In the genomic region with DNA sequence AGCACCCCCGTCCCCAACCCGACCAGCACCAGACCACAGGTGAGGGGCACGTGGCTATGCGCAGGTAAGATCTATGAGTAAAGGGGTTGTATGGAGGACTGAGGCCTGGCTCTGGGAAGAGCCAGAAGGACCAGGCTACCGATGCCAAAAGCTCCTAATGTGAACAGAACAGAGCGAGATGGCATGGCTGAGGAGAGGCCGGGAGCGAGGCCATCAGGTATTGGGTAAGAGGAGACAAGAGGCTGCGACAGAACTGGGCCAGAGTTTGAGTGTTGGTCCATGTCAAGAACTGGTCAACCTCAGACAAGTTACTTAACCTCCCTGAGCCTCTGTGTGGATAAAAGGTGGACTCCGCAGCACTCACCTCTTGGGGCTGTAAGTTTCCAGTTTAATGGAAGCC, we compare ENCODE assay signal across 12 mouse cellular contexts. TPM values are rescaled to one million over a fixed set of nuclear protein-coding genes. Genes with fewer than 3 reads are reported as not detected.
A peak's percentile ranks its signal among the peaks of the same experiment; 100 is the strongest.
DNase-seq lines count a peak whose midpoint lies in the region; ATAC-seq and TF ChIP-seq lines count a peak whose summit lies in the region.
"Had no signal": no experiment of that assay in that cellular context is flagged by ENCODE, and none has a peak within 500 bp of the region (broad histone marks: within the 10 kb centered on the region; RNA-seq: fewer than 3 reads in every experiment).

No protein-coding gene starts in this region.

- peak; percentile 67 for DNase-seq in adrenal gland, postnatal 14 days
- no peak for DNase-seq in adrenal gland, postnatal 25 days
- DNase-seq in kidney, adult 18-20 months, result no peak
- DNase-seq in cerebellum, adult 11-12 months, result no peak
- DNase-seq: spleen, adult 18-20 months had no signal

- peak overlapping the region; percentile 71; the same call in 1 of the 2 replicates for H3K27ac ChIP-seq in kidney, embryonic 14.5 days (ENCODE audit: low read depth, low read length)
- no peak overlapping the region for H3K27ac ChIP-seq in limb, embryonic 12.5 days

- H3K4me1 ChIP-seq in kidney, embryonic 14.5 days (ENCODE audit: control insufficient read depth, insufficient read depth, low read length), result no peaks in the 10 kb centered on the region
- peaks cover 88% of the 10 kb centered on the region for H3K4me1 ChIP-seq in E14TG2a.4 (replicated peaks; ENCODE audit: low read depth, low read length)
- peaks cover 6% of the 10 kb centered on the region; the same call in 1 of the 2 replicates for H3K4me1 ChIP-seq in limb, embryonic 12.5 days (replicated peaks)

- no peaks in the 10 kb centered on the region for H3K36me3 ChIP-seq in kidney, embryonic 14.5 days (ENCODE audit: control insufficient read depth, insufficient read depth, low read length)
- 0 out of 2 replicates have a peak, but pooled peaks cover 12% of the 10 kb centered on the region for H3K36me3 ChIP-seq in E14TG2a.4 (ENCODE audit: insufficient read depth, low read length)
- no peaks in the 10 kb centered on the region for H3K36me3 ChIP-seq in limb, embryonic 12.5 days

- 84% methylated on average over 10 of the region's 10 CpGs for WGBS in kidney, embryonic 14.5 days
- 85% methylated on average over 10 of the region's 10 CpGs for WGBS in limb, embryonic 12.5 days

- no peaks in the 10 kb centered on the region for H3K9me3 ChIP-seq in kidney, embryonic 14.5 days (ENCODE audit: control insufficient read depth, low read length)
- no peaks in the 10 kb centered on the region for H3K9me3 ChIP-seq in E14TG2a.4 (ENCODE audit: low read length)
- no peaks in the 10 kb centered on the region for H3K9me3 ChIP-seq in limb, embryonic 12.5 days

- no peak for ATAC-seq in kidney, embryonic 14.5 days (ENCODE audit: low FRiP score, low TSS enrichment)
- no peak for ATAC-seq in limb, embryonic 12.5 days (ENCODE audit: insufficient number of reproducible peaks, insufficient read depth, low FRiP score, low TSS enrichment, low read depth)
- ATAC-seq in granulocyte monocyte progenitor cell, adult 5-6 weeks (replicated peaks; ENCODE audit: poor library complexity, severe bottlenecking), result no peak
- ATAC-seq: Patski had no signal

- no peak overlapping the region for H3K9ac ChIP-seq in kidney, embryonic 14.5 days (ENCODE audit: low read depth, low read length)
- H3K9ac ChIP-seq in limb, embryonic 12.5 days (replicated peaks), result 0 out of 2 replicates have a peak overlapping the region, but pooled peaks have one; percentile 5

- peak overlapping the region; percentile 31; the same call in 1 of the 2 replicates for H3K4me2 ChIP-seq in kidney, embryonic 14.5 days (replicated peaks; ENCODE audit: low read depth, low read length)
- H3K4me2 ChIP-seq in limb, embryonic 12.5 days, result no peak overlapping the region

- H3K4me3 ChIP-seq in kidney, embryonic 14.5 days (ENCODE audit: low read length), result peak overlapping the region; percentile 21; the same call in 1 of the 2 replicates
- peak overlapping the region; percentile 71 for H3K4me3 ChIP-seq in E14TG2a.4 (replicated peaks; ENCODE audit: low read length)
- no peak overlapping the region for H3K4me3 ChIP-seq in limb, embryonic 12.5 days (replicated peaks)
- H3K4me3 ChIP-seq: erythroblast, embryonic 14.5 days had no signal

- no peaks in the 10 kb centered on the region for H3K27me3 ChIP-seq in kidney, embryonic 14.5 days (ENCODE audit: control insufficient read depth, insufficient read depth, low read length)
- H3K27me3 ChIP-seq in E14TG2a.4 (ENCODE audit: insufficient read depth, low read length), result peaks cover 16% of the 10 kb centered on the region
- H3K27me3 ChIP-seq in limb, embryonic 12.5 days, result 0 out of 2 replicates have a peak, but pooled peaks cover 4% of the 10 kb centered on the region

- no peak for TF ChIP-seq CTCF in E14TG2a.4 (conservative IDR thresholded peaks at IDR 0.05; ENCODE audit: low read length)

RNA-seq across cellular contexts. Expression of gene Nos3, which starts 0.4 kb away (rescaled TPM):
- total RNA-seq in adrenal gland, postnatal 14 days (2021), result 16.8 and 18.3 TPM in 2 replicates
- 8.3 and 8.7 TPM in 2 replicates for total RNA-seq in adrenal gland, postnatal 25 days (2021)
- polyA plus RNA-seq in kidney, embryonic 14.5 days (2014; fragmentation: Nextera tagmentation; extraction: Ambion mirVana), result 6.3 and 12.0 TPM in 2 replicates
- polyA plus RNA-seq in limb, embryonic 12.5 days (2016; fragmentation: Nextera tagmentation; extraction: Ambion mirVana), result 5.2 and 6.1 TPM in 2 replicates
- total RNA-seq in granulocyte monocyte progenitor cell, adult 5-6 weeks (2014; fragmentation: Nextera tagmentation), result 0.56 TPM in 1 of 2 replicates, not detected in the other
- total RNA-seq in granulocyte monocyte progenitor cell, adult 5-6 weeks (2017), result not detected in 2 replicates

RNA-seq across cellular contexts. Expression of gene Kcnh2, which starts 13.6 kb away (rescaled TPM):
- 10.7 and 11.1 TPM in 2 replicates for total RNA-seq in adrenal gland, postnatal 14 days (2021)
- 12.7 and 26.0 TPM in 2 replicates for total RNA-seq in adrenal gland, postnatal 25 days (2021)
- polyA plus RNA-seq in kidney, embryonic 14.5 days (2014; fragmentation: Nextera tagmentation; extraction: Ambion mirVana), result 4.6 and 5.7 TPM in 2 replicates
- polyA plus RNA-seq in limb, embryonic 12.5 days (2016; fragmentation: Nextera tagmentation; extraction: Ambion mirVana), result 4.9 and 5.4 TPM in 2 replicates
- not detected in 2 replicates for total RNA-seq in granulocyte monocyte progenitor cell, adult 5-6 weeks (2014; fragmentation: Nextera tagmentation)
- total RNA-seq in granulocyte monocyte progenitor cell, adult 5-6 weeks (2017), result not detected in 2 replicates
- polyA plus RNA-seq: erythroblast, embryonic 14.5 days had no signal

RNA-seq across cellular contexts. Expression of gene Atg9b, which starts 27.0 kb away (rescaled TPM):
- total RNA-seq in adrenal gland, postnatal 14 days (2021), result 0.41 and 0.60 TPM in 2 replicates
- total RNA-seq in adrenal gland, postnatal 25 days (2021), result 0.27 and 1.2 TPM in 2 replicates
- polyA plus RNA-seq in kidney, embryonic 14.5 days (2014; fragmentation: Nextera tagmentation; extraction: Ambion mirVana), result 1.1 and 1.3 TPM in 2 replicates
- 0.46 and 0.47 TPM in 2 replicates for polyA plus RNA-seq in limb, embryonic 12.5 days (2016; fragmentation: Nextera tagmentation; extraction: Ambion mirVana)
- total RNA-seq in granulocyte monocyte progenitor cell, adult 5-6 weeks (2014; fragmentation: Nextera tagmentation), result 1.8 and 4.0 TPM in 2 replicates
- 4.0 and 5.3 TPM in 2 replicates for total RNA-seq in granulocyte monocyte progenitor cell, adult 5-6 weeks (2017)

RNA-seq across cellular contexts. Expression of gene Abcb8, which starts 28.5 kb away (rescaled TPM):
- 80.9 and 92.2 TPM in 2 replicates for total RNA-seq in adrenal gland, postnatal 14 days (2021)
- 83.6 and 88.2 TPM in 2 replicates for total RNA-seq in adrenal gland, postnatal 25 days (2021)
- polyA plus RNA-seq in kidney, embryonic 14.5 days (2014; fragmentation: Nextera tagmentation; extraction: Ambion mirVana), result 44.9 and 55.0 TPM in 2 replicates
- polyA plus RNA-seq in limb, embryonic 12.5 days (2016; fragmentation: Nextera tagmentation; extraction: Ambion mirVana), result 41.6 and 42.9 TPM in 2 replicates
- total RNA-seq in granulocyte monocyte progenitor cell, adult 5-6 weeks (2014; fragmentation: Nextera tagmentation), result 17.6 and 56.8 TPM in 2 replicates
- total RNA-seq in granulocyte monocyte progenitor cell, adult 5-6 weeks (2017), result 14.4 and 23.9 TPM in 2 replicates

RNA-seq across cellular contexts. Expression of gene Asic3, which starts 48.2 kb away (rescaled TPM):
- total RNA-seq in adrenal gland, postnatal 14 days (2021), result 1.1 TPM in 1 of 2 replicates, not detected in the other
- total RNA-seq in adrenal gland, postnatal 25 days (2021), result 0.43 TPM in 1 of 2 replicates, not detected in the other
- 0.57 and 0.60 TPM in 2 replicates for polyA plus RNA-seq in kidney, embryonic 14.5 days (2014; fragmentation: Nextera tagmentation; extraction: Ambion mirVana)
- polyA plus RNA-seq in limb, embryonic 12.5 days (2016; fragmentation: Nextera tagmentation; extraction: Ambion mirVana), result 1.2 and 1.7 TPM in 2 replicates
- not detected in 2 replicates for total RNA-seq in granulocyte monocyte progenitor cell, adult 5-6 weeks (2014; fragmentation: Nextera tagmentation)
- total RNA-seq in granulocyte monocyte progenitor cell, adult 5-6 weeks (2017), result not detected in 2 replicates
- total RNA-seq: left cerebral cortex, postnatal 14 days had no signal
- polyA plus RNA-seq: erythroblast, embryonic 14.5 days had no signal

Comparison
In these comparisons a context has a peak if more than half of its experiments do, and no peak if none do; other contexts are left out.
1. RNA of gene Kcnh2, which starts 13.6 kb away (total RNA-seq): 12.7 to 26.0 TPM in adrenal gland, postnatal 25 days and 10.7 to 11.1 TPM in adrenal gland, postnatal 14 days; not detected in granulocyte monocyte progenitor cell, adult 5-6 weeks; every median in the first group is over 10 times any median in the second.